Mouse (Mus musculus) spleen, adult 2 months (tissue): ENCODE measurements around the gene Gmfb.

ENCODE experiments used
- CTCF ChIP-seq: fragments of 200-500 bp; IDR thresholded peaks from 2 replicates; pipeline ENCODE4 v1.5.1; 2011; ENCODE audit warnings: mild to moderate bottlenecking, inconsistent platforms; ENCODE audit not compliant: insufficient read depth, insufficient read length, insufficient replicate concordance; ENCODE audit errors: extremely low read depth
- POLR2A ChIP-seq: fragments of 200-500 bp; IDR thresholded peaks from 2 replicates; pipeline ENCODE4 v1.6.1; 2011; ENCODE audit warnings: low read depth, low read length, inconsistent platforms

DNA sequence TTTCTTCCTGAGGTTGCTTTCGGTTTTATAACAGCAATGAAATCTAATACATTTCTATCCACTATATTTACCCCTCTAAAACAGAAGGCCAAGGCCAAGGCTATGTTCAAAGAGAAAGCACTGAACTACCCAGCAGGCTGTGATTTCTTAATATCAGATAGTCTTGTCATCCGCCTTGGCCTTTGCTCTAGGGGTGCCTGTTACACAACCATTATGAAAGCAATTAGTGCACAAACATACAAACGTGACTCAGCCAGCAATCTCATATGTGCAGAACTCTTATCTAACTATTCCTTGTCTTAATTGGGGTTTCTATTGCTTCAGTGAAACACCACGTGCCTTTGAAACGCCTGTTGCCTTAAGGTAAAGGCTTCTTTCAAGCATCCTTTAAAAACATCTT is 27.9 kb downstream of the Gmfb start:
- TF ChIP-seq POLR2A (no peak), CTCF (no peak)
